Mouse (Mus musculus): Measurements from ENCODE around the gene Osm. TPM values are rescaled to one million over a fixed set of nuclear protein-coding genes. Genes with fewer than 3 reads are reported as not detected.

Osm gene
- polyA plus RNA-seq, 1 experiment from 2014 or later: 0.60 TPM

GRCm38 (mm10) chr11:4215061-4215460, 21.2 kb upstream of the Osm start:
- DNase-seq (no peak), ATAC-seq (ENCODE audit: low read depth) (no peak)
- no peak overlapping the region for H3K27ac ChIP-seq
- no peak overlapping the region for H3K4me3 ChIP-seq (replicated peaks)
- WGBS (ENCODE audit: insufficient replicate concordance): 80% methylated on average over 10 of the region's 10 CpGs
- H3K4me2 ChIP-seq: no peak overlapping the region
- peaks cover 19% of the 10 kb centered on the region for H3K27me3 ChIP-seq
- H3K36me3 ChIP-seq: peaks cover 38% of the 10 kb centered on the region
- no peaks in the 10 kb centered on the region for H3K9me3 ChIP-seq (replicated peaks)
- H3K4me1 ChIP-seq (replicated peaks): peaks cover 24% of the 10 kb centered on the region
- no peak overlapping the region for H3K9ac ChIP-seq

- WGBS (ENCODE audit: insufficient replicate concordance): 72% methylated on average over 9 of the region's 9 CpGs
Observed at GRCm38 (mm10) chr11:4216248-4217000, 19.8 kb upstream of the Osm start.

GRCm38 (mm10) chr11:4217914-4218629, 18.1 kb upstream of the Osm start, which contains the start of gene Castor1:
TSS of gene Castor1 (plus strand) at chr11:4218225.
- H3K9me3 ChIP-seq (replicated peaks): no peaks in the 10 kb centered on the region
- DNase-seq (peak; percentile 95), ATAC-seq (ENCODE audit: low read depth) (peak; percentile 93)
- H3K4me1 ChIP-seq (replicated peaks): peaks cover 53% of the 10 kb centered on the region
- H3K27ac ChIP-seq: peak within 1 kb of the TSS; percentile 66
- H3K9ac ChIP-seq: peak within 1 kb of the TSS; percentile 79
- peaks cover 22% of the 10 kb centered on the region for H3K27me3 ChIP-seq
- H3K4me3 ChIP-seq (replicated peaks): peak within 1 kb of the TSS; percentile 70
- 1% methylated on average over 56 of the region's 56 CpGs for WGBS (ENCODE audit: insufficient replicate concordance)
- peaks cover 20% of the 10 kb centered on the region for H3K36me3 ChIP-seq
- H3K4me2 ChIP-seq: peak within 1 kb of the TSS; percentile 99

More at GRCm38 (mm10) chr11:4216248-4217000, 19.8 kb upstream of the Osm start:
- H3K4me2 ChIP-seq: no peak overlapping the region
- DNase-seq (no peak), ATAC-seq (ENCODE audit: low read depth) (no peak)
- peaks cover 36% of the 10 kb centered on the region for H3K4me1 ChIP-seq (replicated peaks)
- H3K27me3 ChIP-seq: peaks cover 22% of the 10 kb centered on the region
- peaks cover 29% of the 10 kb centered on the region for H3K36me3 ChIP-seq
- no peak overlapping the region for H3K4me3 ChIP-seq (replicated peaks)
- no peak overlapping the region for H3K9ac ChIP-seq
- H3K27ac ChIP-seq: no peak overlapping the region
- H3K9me3 ChIP-seq (replicated peaks): no peaks in the 10 kb centered on the region

- DNase-seq (no peak), ATAC-seq (ENCODE audit: low read depth) (no peak)
- Histone ChIP-seq H3K9me3 (replicated peaks) (no peaks in the 10 kb centered on the region), H3K36me3 (peaks cover 14% of the 10 kb centered on the region), H3K27ac (peak overlapping the region; percentile 47; the same call in 1 of the 2 replicates), H3K9ac (peak overlapping the region; percentile 79), H3K4me1 (replicated peaks) (peaks cover 59% of the 10 kb centered on the region), H3K4me3 (replicated peaks) (peak overlapping the region; percentile 70), H3K4me2 (peak overlapping the region; percentile 99), H3K27me3 (peaks cover 22% of the 10 kb centered on the region)
- 25% methylated on average over 6 of the region's 6 CpGs for WGBS (ENCODE audit: insufficient replicate concordance)
Observed at GRCm38 (mm10) chr11:4218637-4219036, 17.6 kb upstream of the Osm start.

GRCm38 (mm10) chr11:4219317-4219751, 16.9 kb upstream of the Osm start:
- no peak for ATAC-seq (ENCODE audit: low read depth)
- H3K27me3 ChIP-seq: peaks cover 22% of the 10 kb centered on the region
- peaks cover 65% of the 10 kb centered on the region for H3K4me1 ChIP-seq (replicated peaks)
- H3K27ac ChIP-seq: no peak overlapping the region
- WGBS (ENCODE audit: insufficient replicate concordance): 18% methylated on average over 2 of the region's 2 CpGs
- peaks cover 10% of the 10 kb centered on the region for H3K36me3 ChIP-seq
- H3K4me2 ChIP-seq: peak overlapping the region; percentile 99
- no peaks in the 10 kb centered on the region for H3K9me3 ChIP-seq (replicated peaks)
- peak overlapping the region; percentile 79; the same call in 1 of the 2 replicates for H3K9ac ChIP-seq
- no peak for DNase-seq
- no peak overlapping the region for H3K4me3 ChIP-seq (replicated peaks)

GRCm38 (mm10) chr11:4219908-4220307, 16.3 kb upstream of the Osm start:
- WGBS (ENCODE audit: insufficient replicate concordance): 49% methylated on average over 9 of the region's 9 CpGs
- DNase-seq: no peak
- H3K36me3 ChIP-seq: peaks cover 7% of the 10 kb centered on the region

GRCm38 (mm10) chr11:4220443-4221400, 15.5 kb upstream of the Osm start:
- Histone ChIP-seq H3K9ac (no peak overlapping the region), H3K4me1 (replicated peaks) (peaks cover 78% of the 10 kb centered on the region), H3K4me2 (no peak overlapping the region), H3K36me3 (no peaks in the 10 kb centered on the region), H3K27me3 (peaks cover 22% of the 10 kb centered on the region), H3K4me3 (replicated peaks) (no peak overlapping the region), H3K27ac (no peak overlapping the region), H3K9me3 (replicated peaks) (no peaks in the 10 kb centered on the region)
- ATAC-seq (ENCODE audit: low read depth): no peak
- 44% methylated on average over 28 of the region's 28 CpGs for WGBS (ENCODE audit: insufficient replicate concordance)
- DNase-seq: peak; percentile 75

More at GRCm38 (mm10) chr11:4219908-4220307, 16.3 kb upstream of the Osm start:
- Histone ChIP-seq H3K9ac (no peak overlapping the region), H3K27me3 (peaks cover 22% of the 10 kb centered on the region), H3K4me3 (replicated peaks) (no peak overlapping the region), H3K9me3 (replicated peaks) (no peaks in the 10 kb centered on the region), H3K4me1 (replicated peaks) (peaks cover 70% of the 10 kb centered on the region), H3K27ac (no peak overlapping the region), H3K4me2 (no peak overlapping the region)
- ATAC-seq (ENCODE audit: low read depth): no peak

- peak overlapping the region; percentile 95 for H3K27ac ChIP-seq
- no peak overlapping the region for H3K4me3 ChIP-seq (replicated peaks)
- H3K4me2 ChIP-seq: no peak overlapping the region
- H3K4me1 ChIP-seq (replicated peaks): peaks cover 94% of the 10 kb centered on the region
- H3K9me3 ChIP-seq (replicated peaks): no peaks in the 10 kb centered on the region
- no peak for DNase-seq
- H3K27me3 ChIP-seq: peaks cover 22% of the 10 kb centered on the region
- WGBS (ENCODE audit: insufficient replicate concordance): 68% methylated on average over 17 of the region's 17 CpGs
- no peak for ATAC-seq (ENCODE audit: low read depth)
- H3K36me3 ChIP-seq: no peaks in the 10 kb centered on the region
- 0 out of 2 replicates have a peak overlapping the region, but pooled peaks have one; percentile 19 for H3K9ac ChIP-seq
Observed at GRCm38 (mm10) chr11:4222046-4222950, 13.9 kb upstream of the Osm start.

- peak; percentile 89 for ATAC-seq (ENCODE audit: low read depth)
- H3K4me2 ChIP-seq: peak overlapping the region; percentile 81
- H3K9me3 ChIP-seq (replicated peaks): no peaks in the 10 kb centered on the region
- 17% methylated on average over 7 of the region's 7 CpGs for WGBS (ENCODE audit: insufficient replicate concordance)
- peak overlapping the region; percentile 95 for H3K27ac ChIP-seq
- H3K9ac ChIP-seq: peak overlapping the region; percentile 90
- peaks cover 17% of the 10 kb centered on the region for H3K27me3 ChIP-seq
- peak overlapping the region; percentile 78 for H3K4me3 ChIP-seq (replicated peaks)
- H3K4me1 ChIP-seq (replicated peaks): peaks cover 96% of the 10 kb centered on the region
- peak; percentile 68 for DNase-seq
- peaks cover 9% of the 10 kb centered on the region for H3K36me3 ChIP-seq
Observed at GRCm38 (mm10) chr11:4223393-4224188, 12.6 kb upstream of the Osm start.
